Mouse (Mus musculus): Measurements from ENCODE around the gene Gigyf1.

The Gigyf1 gene

DNA sequence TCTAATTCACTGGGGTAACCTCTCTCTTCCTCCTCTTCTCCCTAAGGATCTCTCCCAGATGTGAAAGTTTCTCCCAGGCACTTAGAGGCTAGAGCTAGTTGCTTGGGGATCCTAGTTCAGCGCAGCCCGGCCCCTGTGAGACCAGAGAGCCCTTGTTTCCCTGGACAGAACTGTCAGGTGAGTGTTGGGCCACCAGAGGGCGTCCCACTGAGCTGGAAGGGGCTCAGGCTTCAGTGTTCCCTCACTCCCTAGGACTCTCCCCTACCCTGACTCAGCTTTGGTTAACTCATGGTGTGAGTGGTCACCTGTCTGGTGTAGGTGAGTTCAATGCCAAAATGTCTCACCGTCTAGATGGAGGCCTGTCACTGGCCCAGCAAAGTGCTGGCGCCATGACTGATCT lies at the start of gene Gigyf1:
Gene Gigyf1 (plus strand): TSS at position 113 of the 400 bp plus-strand sequence.
- DNase-seq: no peak

DNA sequence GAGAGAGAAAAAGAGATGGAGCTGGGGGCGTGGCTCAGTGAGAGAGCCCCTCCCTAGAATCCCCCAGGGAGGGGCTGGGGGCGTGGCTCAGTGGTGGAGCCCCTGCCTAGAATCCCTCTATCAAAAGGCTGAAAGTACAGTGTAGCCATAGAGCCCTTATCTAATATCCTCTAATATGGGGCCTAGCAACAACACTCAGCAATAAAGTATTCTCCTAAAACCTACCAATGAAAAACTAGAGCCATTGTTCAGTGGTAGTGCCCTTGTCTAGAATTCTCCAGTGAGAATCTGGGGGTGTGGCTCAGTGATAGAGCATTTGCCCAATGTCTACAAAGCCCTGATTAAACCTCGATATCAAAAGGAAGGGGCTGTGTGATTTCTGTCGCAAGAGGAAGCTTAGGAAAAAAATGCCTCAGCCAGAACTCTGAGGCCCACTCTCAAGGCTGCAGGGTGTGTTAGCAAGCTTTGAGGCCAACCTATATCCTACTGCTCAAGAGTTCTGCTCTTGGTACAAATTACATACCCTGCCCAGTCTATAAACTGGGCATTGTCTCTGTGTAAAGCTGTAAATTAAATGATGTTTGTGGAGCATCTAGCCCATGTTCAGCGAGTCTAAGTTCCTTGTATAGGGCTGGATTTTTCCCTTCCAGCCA lies 46.0 kb upstream of the Gigyf1 start:
- DNase-seq: no peak

DNA sequence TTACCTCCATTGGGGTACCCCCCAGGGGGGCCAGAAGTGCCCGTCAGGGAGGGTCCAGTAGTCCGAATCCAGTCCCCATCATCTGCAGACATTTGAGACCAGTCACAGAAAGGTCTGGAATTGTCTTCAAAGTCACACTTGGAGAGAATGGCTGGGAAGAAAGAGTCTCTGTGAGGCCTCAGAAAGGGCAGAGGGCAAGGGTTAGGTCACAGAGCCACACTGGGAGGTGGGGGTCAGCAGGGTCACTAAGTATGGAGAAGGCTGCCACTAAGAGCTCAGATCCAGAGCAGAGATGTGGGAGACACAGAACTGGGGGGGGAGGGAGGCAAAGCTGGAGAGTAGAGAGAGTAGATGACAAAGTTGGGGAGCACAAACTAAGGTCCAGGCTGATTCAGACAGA lies 44.0 kb upstream of the Gigyf1 start:
- no peak for DNase-seq

DNA sequence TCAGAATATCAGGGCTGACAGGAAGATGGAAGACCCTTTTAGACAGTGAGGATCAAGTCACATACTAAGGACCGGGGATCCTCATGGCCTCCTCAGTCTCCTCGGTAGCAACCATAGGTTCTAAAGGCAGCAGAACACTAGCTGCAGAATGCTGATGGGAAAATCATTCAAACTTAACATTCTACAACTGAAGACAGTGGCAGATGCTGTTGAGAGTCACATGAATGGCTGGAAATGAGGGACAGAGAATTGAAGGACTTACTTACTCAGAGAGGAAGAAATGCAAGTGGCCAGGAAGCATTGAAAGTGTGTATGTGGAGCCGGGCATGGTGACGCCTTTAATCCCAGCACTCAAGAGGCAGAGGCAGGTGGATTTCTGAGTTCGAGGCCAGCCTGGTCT lies 41.4 kb upstream of the Gigyf1 start, which contains the start of gene Zan:
Gene Zan (minus strand): TSS at position 101 of the 400 bp plus-strand sequence.
- DNase-seq: no peak

DNA sequence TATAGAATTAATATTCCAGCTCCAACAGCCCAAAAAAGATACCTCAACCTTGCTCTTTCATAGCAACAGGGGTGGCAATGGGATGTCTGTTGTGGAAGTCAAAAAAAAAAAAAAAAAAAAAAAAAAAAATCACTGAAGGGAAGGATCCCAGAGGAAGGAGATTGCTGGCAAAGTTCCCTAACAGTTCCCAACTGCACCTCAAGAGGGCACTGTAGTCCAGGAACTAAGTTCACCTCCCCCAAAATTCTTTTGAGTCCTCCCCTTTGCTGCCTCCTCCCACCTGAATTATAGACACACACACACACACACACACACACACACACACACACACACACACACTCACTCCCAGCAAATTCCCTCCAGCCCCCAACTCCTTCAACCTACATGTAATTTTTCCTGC lies 37.2 kb upstream of the Gigyf1 start:
- peak in 1 of 2 experiments; percentile 62 for DNase-seq

DNA sequence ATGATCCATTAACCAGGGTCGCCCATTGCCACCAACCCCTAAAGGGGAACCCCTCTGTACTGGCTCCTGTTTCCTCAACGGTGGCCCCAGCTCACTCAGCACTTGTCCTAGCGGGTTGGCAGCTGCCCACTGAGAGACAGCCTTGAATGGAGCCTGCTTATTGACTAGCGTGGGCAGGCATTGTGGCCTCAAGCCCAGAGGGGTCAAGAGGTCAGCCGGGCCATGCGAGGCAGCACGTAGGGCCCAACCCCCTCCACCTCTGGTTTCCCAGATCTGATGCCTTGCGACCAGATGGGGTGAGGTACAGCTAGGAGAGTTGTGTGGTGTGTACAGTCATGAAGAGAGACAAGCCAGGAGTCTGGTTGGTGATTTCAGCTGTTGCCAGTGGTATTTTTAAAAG lies 36.5 kb upstream of the Gigyf1 start:
- DNase-seq: no peak

DNA sequence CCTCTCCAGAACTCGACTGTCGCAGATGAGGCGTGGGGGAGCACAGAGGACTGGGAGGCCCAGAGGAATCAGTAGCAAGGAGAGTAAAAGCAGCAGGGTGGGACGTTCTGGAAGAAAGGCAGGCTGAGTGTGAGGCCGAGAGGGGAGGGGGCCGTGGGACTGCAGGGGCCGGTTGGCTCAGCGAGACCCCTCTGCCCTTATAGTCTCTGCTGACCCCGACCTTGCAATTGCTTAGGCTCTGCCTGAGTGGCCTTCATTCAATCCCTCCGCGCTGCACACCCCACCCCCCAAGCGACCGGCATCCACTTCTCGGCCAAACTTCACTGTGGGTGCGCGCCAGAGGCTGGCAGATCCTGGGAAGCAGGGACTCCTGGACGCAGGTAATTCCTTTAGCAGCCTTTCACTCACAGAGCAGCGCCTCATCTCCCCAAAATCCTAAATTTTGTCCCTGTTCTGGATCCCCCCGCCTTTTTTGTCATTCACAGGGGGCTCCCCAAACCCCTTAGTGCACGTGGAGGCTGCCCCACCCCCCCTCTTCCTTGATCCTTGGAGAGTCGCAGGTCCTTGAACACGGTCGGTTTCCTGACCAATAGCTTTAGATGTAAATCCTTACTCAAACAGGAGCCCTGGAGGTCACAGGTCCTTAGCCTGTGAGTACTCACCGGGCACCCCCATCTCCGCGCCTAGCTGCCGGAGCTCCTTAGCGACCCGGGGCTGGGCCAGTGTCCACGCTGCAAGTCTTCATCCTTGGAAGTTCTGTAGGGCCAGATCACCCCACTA lies 33.1 kb upstream of the Gigyf1 start:
- DNase-seq: no peak

DNA sequence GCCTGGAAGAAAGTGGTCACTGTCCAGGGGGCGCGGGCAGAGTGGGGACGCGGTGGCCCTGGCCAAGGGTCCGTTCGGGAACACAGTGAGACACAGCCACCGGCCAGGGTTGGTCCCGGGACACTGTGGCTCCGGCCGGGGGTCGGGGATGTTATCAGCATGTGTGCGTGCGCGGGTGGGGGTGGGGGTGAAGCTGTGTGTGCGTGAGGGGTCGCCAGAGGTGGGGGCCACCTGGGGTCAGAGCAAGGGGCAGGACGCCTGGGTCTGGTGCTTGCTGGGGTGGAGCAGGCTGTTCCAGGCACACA lies 32.5 kb upstream of the Gigyf1 start:
- no peak for DNase-seq

DNA sequence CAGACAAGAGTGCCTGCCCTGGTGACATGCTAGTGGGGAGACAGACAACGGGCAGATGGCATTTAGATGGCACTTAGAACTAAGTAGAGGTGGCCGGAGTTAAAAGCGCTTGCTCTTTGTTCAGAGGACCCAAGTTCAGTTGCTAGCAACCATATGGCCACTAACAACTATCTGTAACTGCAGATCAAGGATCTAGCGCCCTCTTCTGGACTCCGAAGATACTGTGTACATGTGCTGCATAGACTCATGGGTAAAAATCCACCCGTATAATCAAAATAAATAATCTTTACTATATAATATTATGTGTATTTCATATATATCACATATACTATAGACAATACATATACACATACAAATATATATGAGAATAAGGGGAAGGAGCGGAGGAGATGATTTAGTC lies 30.7 kb upstream of the Gigyf1 start:
- DNase-seq: no peak

DNA sequence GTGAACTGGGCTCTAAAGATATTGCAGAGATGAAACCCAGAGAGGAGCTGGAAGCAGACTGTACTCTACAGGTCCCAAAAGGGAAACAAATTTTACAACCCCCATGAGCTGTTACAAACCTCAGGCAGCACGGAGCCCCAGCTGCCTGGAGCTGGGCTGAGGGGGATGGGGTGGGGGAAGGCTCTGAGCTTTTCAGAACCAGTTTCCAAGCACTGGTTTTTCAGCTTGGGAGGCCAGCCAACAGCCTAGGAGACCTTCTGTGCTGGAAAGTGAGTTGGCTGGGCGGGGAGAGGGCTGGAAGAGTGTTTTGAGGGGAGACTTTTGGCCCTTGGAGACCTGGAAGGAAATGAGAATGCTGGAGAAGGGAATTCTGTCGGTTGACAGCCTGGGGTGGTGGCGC lies 26.8 kb upstream of the Gigyf1 start:
- no peak for DNase-seq

DNA sequence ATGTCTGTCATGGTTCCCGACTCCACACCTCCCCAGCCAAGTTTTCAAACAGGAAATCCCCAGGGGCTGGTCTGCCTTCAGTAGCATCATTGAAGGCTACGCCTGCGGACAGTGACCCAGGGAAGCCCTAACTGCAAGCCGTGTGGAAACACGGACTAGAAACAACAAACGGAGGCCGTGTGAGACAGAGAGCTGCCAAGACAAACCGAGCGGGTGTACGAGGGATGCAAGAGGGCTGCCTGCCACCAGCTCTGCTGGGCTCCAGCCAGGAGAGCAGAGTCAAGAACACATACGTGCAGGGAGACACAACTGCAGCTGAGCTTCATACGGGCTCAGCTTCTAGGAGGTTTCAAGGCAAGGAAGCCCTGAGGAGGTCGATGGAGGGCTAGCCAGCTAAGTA lies 24.5 kb upstream of the Gigyf1 start:
- no peak for DNase-seq

DNA sequence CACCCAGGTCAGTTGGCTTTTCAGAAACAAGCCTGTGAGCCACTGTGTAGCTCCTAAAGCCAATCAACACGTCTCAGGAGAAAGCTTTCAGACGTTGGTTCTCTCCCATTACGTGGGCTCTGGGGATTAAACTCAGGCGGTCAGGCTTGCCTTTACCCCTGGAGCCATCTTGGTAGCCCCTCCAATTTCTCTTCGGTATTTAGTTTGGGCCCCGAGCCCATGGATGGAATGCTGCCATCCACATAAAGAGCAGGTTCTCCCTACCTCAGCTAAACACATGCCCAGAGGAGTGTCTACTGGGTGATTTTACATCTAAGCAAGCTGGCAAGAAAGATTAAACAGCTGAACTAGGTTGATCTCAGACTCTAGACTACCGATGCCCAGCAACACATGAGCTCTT lies 18.2 kb upstream of the Gigyf1 start:
- DNase-seq: no peak

DNA sequence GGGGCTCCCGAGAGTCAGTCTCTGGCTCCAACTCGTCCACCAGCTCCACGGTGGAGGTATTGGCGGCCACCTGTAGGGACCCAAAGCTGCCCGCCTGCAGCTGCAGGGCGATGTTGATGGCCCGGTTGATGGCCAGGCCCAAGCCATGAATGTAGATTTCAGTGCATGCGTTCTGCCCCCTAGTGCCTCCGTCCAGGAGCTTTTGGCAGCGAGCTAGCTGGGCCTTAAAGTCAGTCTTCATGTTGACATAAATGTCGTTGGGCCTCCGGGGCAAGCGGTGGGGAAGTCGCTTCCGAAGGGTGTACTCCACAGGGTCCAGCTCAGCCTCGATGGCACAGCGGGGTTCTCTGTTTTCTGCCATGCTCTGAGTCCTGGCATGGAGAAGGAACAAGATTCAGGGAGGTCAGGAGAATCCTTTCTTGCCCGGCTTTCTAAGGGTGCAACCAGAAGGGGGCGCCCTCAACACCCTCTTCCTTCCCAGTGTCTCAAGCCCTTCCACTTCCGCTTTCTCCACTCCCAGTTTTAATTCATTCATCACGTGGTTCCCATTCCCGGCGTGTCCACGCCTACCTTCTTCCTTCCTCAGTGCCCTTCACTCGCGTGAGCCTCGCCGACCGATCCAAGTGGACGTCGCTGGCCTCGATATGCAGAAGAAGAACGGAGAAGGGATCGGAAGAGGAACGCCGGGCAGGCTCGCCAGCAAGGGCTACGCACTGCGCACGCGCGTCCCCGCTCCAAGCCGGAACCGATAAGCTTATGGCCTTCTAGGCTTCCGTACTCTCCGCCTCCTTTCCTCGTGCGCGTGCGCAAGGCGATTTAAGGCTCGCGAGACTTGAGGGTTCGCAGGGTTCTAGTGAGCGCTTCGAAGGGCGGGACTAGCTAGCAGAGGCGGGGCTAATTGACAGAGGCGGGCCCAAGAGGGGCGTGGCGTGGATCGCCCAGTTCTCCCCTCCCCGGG lies 16.4 kb upstream of the Gigyf1 start, which contains the start of gene Pop7:
Gene Pop7 (minus strand): TSS at position 810 of the 958 bp plus-strand sequence.
- DNase-seq: peak; percentile 100

DNA sequence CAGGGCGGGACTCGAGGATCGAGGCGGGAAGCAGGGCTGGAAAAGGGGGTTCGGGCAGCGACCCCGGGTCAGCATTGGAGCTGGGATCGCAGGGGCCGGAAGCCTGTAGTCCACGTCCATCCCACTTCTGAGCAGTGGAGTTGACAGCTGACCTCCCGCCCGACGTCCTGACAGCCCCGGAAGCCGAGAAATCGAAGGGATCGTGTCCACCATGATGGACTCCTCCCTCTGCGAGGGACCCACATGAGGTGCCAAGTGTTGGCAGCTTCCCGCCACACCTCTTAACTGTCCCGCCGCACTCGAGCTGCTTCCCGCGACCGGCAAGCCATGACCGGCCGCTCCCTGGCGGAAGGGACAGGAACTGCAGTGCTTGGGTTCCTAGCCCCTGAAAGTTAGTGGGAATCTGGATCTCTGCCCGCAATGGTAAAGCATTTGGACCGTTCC lies 15.7 kb upstream of the Gigyf1 start:
- peak in 1 of 2 experiments; percentile 74 for DNase-seq

DNA sequence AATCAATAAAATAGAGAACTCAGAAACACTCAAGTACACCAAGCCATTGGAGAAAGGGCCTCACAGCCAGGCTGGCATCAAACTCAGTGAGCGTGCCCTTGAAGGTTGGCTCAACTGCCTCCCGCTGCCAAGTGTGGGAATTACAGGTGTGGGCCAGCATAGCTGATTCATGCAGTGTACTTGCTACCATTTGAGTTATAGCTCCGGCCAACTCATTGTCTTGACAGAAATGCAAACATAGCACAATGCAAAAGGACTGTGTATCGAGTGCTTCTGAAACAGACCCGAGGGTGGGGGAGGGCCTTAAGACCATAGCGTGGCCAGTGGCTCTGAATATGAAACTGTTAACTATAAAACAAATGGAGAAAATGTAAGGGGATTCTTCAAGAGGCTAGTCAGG lies 14.3 kb upstream of the Gigyf1 start:
- DNase-seq: no peak

DNA sequence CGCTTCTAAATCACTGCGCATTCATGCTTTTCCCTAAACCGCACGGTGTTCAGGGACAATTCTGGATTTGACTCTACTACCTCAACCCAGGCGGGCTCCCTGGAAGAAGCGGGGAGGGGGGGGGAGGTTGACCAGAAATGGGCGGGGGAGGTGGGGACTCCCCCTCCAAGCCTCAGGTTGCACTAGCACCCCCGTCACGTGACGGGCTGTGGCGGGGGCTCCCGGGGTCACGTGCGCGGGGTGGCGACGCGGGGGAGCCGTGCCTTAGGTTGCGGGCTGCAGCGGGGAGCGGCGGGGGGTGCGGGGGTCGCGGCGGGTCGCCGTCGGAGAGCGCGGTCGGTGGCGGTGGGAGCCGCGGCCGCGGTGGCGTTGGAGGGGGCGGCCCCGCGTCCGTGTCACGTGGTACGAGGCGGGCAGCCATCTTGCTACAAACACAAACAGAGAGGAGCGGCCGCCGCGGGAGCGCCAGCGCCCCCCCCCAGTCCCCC lies 8.3 kb upstream of the Gigyf1 start:
- DNase-seq: peak; percentile 76 to 82

DNA sequence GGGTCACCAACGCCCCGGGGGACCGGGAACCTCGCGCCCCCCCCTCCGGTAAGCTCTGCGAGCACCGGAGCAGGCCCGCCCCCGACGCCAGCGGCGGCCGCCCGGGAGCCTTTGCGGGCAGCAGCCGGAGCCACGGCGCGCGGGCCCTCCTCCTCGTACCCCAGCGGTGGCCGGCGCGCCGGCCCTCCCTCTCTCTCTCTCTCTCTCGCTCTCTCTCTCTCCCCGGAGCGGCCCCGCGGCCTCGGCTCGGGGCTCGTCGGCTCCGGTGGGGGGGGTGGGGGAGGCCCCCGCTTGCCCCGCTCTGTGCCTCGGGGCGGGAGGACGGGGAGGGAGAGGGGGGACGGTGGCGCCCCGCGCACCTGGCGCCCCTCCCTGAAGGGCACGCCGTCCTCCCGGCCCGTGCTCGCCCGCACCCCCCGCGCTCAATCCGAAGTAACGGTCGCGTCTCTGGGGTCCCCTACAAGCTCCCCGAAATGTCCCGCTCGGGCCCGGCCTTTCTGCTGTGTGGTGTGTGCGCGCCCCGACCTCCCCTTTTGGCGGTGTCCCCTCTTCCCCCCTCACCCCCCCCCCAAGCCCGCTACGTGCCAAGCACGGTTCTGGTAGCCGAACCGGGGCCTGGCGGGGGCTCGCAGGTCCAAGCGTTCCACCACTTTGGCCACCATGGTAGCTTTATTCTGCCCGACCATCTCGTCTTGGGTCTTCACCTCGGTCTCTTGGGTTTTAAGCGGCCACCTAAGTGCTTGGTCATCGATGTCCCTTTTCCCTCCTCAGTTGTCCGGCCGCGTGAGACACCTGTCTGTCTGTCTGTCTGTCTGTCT lies 7.6 kb upstream of the Gigyf1 start:
- no peak for DNase-seq

DNA sequence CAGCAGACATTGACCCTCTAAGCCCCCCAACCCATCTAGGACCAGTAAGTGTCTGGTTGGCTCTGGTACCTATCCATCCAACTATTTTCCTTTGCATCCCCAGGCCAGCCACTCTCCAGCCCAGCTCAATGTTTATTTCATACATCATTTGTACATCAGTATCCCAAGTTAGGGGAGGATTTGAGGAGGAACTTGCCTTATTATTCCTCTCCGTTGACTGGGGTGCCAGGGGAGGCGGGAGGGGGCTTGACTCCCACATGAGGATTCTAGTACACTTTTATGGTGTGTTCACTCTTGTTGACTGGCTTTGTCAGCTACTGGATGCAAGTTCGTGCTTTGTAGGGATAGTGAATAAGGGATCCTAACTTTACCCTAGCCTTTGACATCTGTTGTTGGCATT lies 6.6 kb upstream of the Gigyf1 start:
- no peak for DNase-seq

DNA sequence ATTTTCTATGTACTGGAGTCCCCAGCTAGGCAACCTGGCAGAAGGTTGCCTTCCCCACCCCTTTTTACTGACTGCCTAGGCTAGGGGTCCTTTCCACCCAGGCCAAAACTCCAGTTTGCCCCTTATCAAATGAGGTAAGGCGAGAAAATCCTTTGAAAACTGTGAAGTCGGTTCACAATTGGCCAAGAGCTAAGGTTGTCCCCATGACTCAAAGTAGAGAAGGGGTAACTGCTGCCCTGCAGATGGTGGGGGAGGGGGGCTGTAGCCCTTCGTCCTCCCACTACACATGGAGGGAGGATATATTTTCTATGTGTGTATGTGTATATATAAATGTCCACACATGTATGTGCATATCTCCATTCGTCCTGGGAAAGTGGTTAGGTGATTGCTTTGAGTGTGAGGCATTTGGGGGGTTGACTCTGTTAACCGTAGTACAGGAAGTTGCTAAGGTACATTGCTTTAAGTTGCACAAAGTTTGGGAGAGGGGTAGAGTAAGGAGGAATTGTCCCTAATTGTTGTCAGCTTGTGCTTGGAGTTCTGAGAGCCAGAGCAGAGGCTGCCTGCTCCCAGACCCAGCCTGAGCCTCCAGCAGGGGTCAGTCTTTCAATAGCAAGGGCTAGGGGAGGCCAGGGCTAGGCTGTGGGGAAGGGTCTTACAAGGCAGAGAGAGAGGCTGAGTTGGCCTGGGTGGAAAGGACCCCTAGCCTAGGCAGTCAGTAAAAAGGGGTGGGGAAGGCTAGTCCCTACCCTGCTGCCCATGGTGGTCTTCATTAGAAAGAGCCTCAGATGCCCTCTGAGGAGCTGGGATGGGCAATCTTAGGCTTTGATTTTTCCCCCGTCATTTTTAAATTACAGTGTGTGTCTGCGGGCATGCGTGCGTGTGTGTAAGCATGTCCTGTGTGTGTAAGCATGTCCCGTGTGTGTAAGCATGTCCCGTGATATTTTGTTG lies 5.2 kb upstream of the Gigyf1 start:
- peak in 1 of 2 experiments; percentile 44 for DNase-seq

DNA sequence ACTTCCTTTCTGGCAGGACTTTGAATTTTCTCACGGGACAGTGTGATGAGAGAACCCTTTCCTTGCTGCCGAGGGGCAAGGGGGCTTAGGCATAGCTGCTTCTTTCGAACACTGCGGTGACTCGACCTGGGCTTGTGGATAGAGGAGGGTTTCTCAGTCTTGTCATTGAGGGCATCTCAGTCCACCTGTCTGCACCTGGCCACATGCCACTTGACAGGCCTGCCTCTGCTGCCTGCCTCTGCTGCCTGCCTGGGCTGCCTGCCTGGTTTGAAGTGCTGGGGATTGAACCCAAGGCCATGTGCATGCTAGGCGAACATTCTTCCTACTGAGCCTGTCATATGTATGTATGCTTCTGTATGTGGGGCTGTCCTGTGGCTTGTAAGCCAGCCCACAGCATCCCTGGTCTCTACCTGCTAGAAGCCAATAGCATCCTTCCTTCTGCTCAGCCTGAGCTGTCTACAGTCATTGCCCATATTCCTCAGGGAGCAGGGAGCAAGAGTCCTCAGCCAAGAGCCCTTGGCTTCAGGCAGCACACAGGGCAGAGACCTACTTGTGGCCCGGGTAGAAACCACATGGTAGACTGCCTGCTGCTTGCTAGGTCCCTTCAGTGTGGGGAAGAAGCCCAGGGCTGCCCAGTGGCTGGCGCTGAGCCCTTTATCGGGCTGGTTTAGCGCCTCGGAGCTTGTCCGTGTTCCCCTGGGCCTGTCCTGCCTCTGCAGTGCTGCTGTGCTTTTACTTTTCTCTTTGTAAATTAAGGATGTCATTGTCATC lies 4.2 kb upstream of the Gigyf1 start:
- DNase-seq: no peak
